Mouse (Mus musculus) lung, postnatal 0 days (tissue): Measurements from ENCODE around the gene Nmnat2. TPM values are rescaled to one million over a fixed set of nuclear protein-coding genes. Genes with fewer than 3 reads are reported as not detected.
A peak's percentile ranks its signal among the peaks of the same experiment; 100 is the strongest.

Experiments used
- ATAC-seq: fragments of 200-750 bp; cut with Nextera tagmentation; 2 replicates; pipeline ENCODE4 v1.8.0; 2017; ENCODE audit warnings: moderate library complexity
- DNase-seq: peaks from one replicate; pipeline ENCODE4 v3.0.0-alpha.2; 2016; ENCODE audit warnings: low spot score
- H3K27ac ChIP-seq: fragments of 300-500 bp; sonication (generic); 2 replicates; pipeline ENCODE4 v1.5.1; 2014; ENCODE audit warnings: antibody characterized with exemption, mild to moderate bottlenecking, low read length, mixed read lengths
- H3K27me3 ChIP-seq: fragments of 300-500 bp; sonication (generic); replicated peaks from 2 replicates; pipeline ENCODE4 v1.6.1; 2014; ENCODE audit warnings: low read length, mixed read lengths; ENCODE audit not compliant: insufficient read depth
- H3K36me3 ChIP-seq: fragments of 300-500 bp; sonication (generic); 2 replicates; pipeline ENCODE4 v1.6.1; 2014; ENCODE audit warnings: low read length, mixed read lengths; ENCODE audit not compliant: insufficient read depth
- H3K4me1 ChIP-seq: fragments of 300-500 bp; sonication (generic); 2 replicates; pipeline ENCODE4 v1.6.1; 2014; ENCODE audit warnings: antibody characterized with exemption, low read depth, low read length, mixed read lengths; ENCODE audit not compliant: insufficient read depth
- H3K4me2 ChIP-seq: fragments of 300-500 bp; sonication (generic); replicated peaks from 2 replicates; pipeline ENCODE4 v1.6.1; 2014; ENCODE audit warnings: low read depth, mild to moderate bottlenecking, low read length, moderate library complexity, mixed read lengths
- H3K4me3 ChIP-seq: fragments of 300-500 bp; sonication (generic); 2 replicates; pipeline ENCODE4 v1.5.1; 2014; ENCODE audit warnings: low read depth, low read length
- H3K9ac ChIP-seq: fragments of 300-500 bp; sonication (generic); replicated peaks from 2 replicates; pipeline ENCODE4 v1.6.1; 2014; ENCODE audit warnings: low read depth, mild to moderate bottlenecking
- H3K9me3 ChIP-seq: fragments of 300-500 bp; sonication (generic); 2 replicates; pipeline ENCODE4 v1.6.1; 2016; ENCODE audit warnings: low read length, mixed read lengths
- CTCF ChIP-seq: IDR thresholded peaks from 2 replicates; pipeline ENCODE4 v1.5.1; 2016; ENCODE audit warnings: antibody characterized with exemption, mild to moderate bottlenecking
- EP300 ChIP-seq: IDR thresholded peaks from 2 replicates; pipeline ENCODE4 v1.6.1; 2016; ENCODE audit warnings: antibody characterized with exemption, mild to moderate bottlenecking, control low read depth
- WGBS: fragments of 180-500 bp; shearing (Covaris S2); extraction: QIAGEN DNeasy Blood & Tissue Kit; methylation state at CpG from one replicate; pipeline ENCODE4 v1.1.7; 2014; 5-methylcytosine and 5-hydroxymethylcytosine counted together
- polyA plus RNA-seq: library from polyadenylated mRNA; unstranded; fragments of >200 nt; fragmentation: Nextera tagmentation; extraction: Ambion mirVana; gene quantifications from 2 replicates; pipeline ENCODE4 v1.2.1, GENCODE M21; 2015

Nmnat2 gene
- polyA plus RNA-seq, 1 experiment from 2014 or later = 4.8 TPM

GRCm38 (mm10) chr1:153124502-153124901, 169.7 kb downstream of the Nmnat2 start:
- no peaks in the 10 kb centered on the region for H3K9me3 ChIP-seq
- no peak overlapping the region for H3K9ac ChIP-seq
- WGBS = 70% methylated on average over 5 of the region's 5 CpGs
- DNase-seq (no peak), ATAC-seq (no peak)
- TF ChIP-seq CTCF = no peak
- no peak for TF ChIP-seq EP300
- H3K4me2 ChIP-seq = no peak overlapping the region
- H3K36me3 ChIP-seq = no peaks in the 10 kb centered on the region
- H3K4me1 ChIP-seq = peaks cover 29% of the 10 kb centered on the region
- H3K4me3 ChIP-seq = no peak overlapping the region
- H3K27me3 ChIP-seq = no peaks in the 10 kb centered on the region
- H3K27ac ChIP-seq = no peak overlapping the region; the same call in 1 of the 2 replicates

- no peak for ATAC-seq
- H3K27ac ChIP-seq = peak overlapping the region; percentile 54
- WGBS = 72% methylated on average over 8 of the region's 8 CpGs
Observed at GRCm38 (mm10) chr1:153125287-153126275, 170.8 kb downstream of the Nmnat2 start.

GRCm38 (mm10) chr1:153126491-153127381, 171.9 kb downstream of the Nmnat2 start:
- Histone ChIP-seq H3K36me3 (no peaks in the 10 kb centered on the region), H3K4me1 (peaks cover 32% of the 10 kb centered on the region), H3K27ac (peak overlapping the region; percentile 54), H3K4me2 (no peak overlapping the region), H3K9ac (no peak overlapping the region), H3K4me3 (no peak overlapping the region), H3K27me3 (no peaks in the 10 kb centered on the region), H3K9me3 (no peaks in the 10 kb centered on the region)
- 68% methylated on average over 15 of the region's 15 CpGs for WGBS
- TF ChIP-seq EP300 (peak; percentile 92), CTCF (no peak)
- ATAC-seq = peak; percentile 43
- DNase-seq = peak; percentile 77

More at GRCm38 (mm10) chr1:153125287-153126275, 170.8 kb downstream of the Nmnat2 start:
- Histone ChIP-seq H3K4me2 (no peak overlapping the region), H3K27me3 (no peaks in the 10 kb centered on the region), H3K4me3 (no peak overlapping the region), H3K4me1 (peaks cover 32% of the 10 kb centered on the region), H3K9ac (no peak overlapping the region), H3K36me3 (no peaks in the 10 kb centered on the region), H3K9me3 (no peaks in the 10 kb centered on the region)
- TF ChIP-seq CTCF = no peak
- no peak for TF ChIP-seq EP300
- DNase-seq = no peak

GRCm38 (mm10) chr1:153127622-153128021, 172.8 kb downstream of the Nmnat2 start:
- TF ChIP-seq EP300 = peak; percentile 64
- no peak for TF ChIP-seq CTCF
- peaks cover 32% of the 10 kb centered on the region for H3K4me1 ChIP-seq
- DNase-seq = peak; percentile 75
- no peak overlapping the region for H3K9ac ChIP-seq
- WGBS = 35% methylated on average over 4 of the region's 4 CpGs
- ATAC-seq = no peak; the same call in 1 of the 2 replicates
- no peaks in the 10 kb centered on the region for H3K9me3 ChIP-seq
- no peaks in the 10 kb centered on the region for H3K27me3 ChIP-seq
- peak overlapping the region; percentile 54 for H3K27ac ChIP-seq
- H3K4me3 ChIP-seq = no peak overlapping the region
- no peak overlapping the region for H3K4me2 ChIP-seq
- no peaks in the 10 kb centered on the region for H3K36me3 ChIP-seq

GRCm38 (mm10) chr1:153128780-153129179, 174.0 kb downstream of the Nmnat2 start:
- ATAC-seq (no peak), DNase-seq (no peak)
- Histone ChIP-seq H3K4me1 (peaks cover 32% of the 10 kb centered on the region), H3K9ac (no peak overlapping the region), H3K27ac (peak overlapping the region; percentile 43), H3K4me2 (no peak overlapping the region), H3K9me3 (no peaks in the 10 kb centered on the region), H3K27me3 (no peaks in the 10 kb centered on the region), H3K36me3 (no peaks in the 10 kb centered on the region), H3K4me3 (no peak overlapping the region)
- TF ChIP-seq CTCF (no peak), EP300 (no peak)
- WGBS = 77% methylated on average over 8 of the region's 8 CpGs
